Mouse (Mus musculus) spleen, adult 2 months (tissue): ENCODE data around the gene Gm49337.

ENCODE experiments used
- CTCF ChIP-seq: fragments of 200-500 bp; IDR thresholded peaks from 2 replicates; pipeline ENCODE4 v1.5.1; 2011; ENCODE audit warnings: mild to moderate bottlenecking, inconsistent platforms; ENCODE audit not compliant: insufficient read depth, insufficient read length, insufficient replicate concordance; ENCODE audit errors: extremely low read depth
- POLR2A ChIP-seq: fragments of 200-500 bp; IDR thresholded peaks from 2 replicates; pipeline ENCODE4 v1.6.1; 2011; ENCODE audit warnings: low read depth, low read length, inconsistent platforms

DNA sequence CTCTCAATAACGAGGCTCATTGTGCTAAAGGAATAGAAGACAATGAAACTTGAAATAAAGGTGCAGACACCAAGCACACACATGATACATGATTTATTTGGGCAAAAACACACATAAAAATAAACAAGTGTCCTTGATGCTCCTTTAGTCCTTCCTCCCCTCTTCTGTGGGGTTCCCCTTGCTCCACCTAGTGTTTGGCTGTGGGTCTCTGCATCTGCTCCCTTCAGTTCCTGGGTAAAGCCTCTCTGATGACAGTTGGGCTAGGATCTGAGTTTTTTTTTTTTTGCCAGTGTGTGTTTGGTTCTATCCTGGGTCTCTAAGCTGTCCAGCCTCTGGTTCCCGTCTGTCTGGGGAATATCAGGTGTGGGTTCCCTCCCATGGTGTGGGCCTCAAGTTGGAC is 109.0 kb downstream of the Gm49337 start:
- TF ChIP-seq CTCF (no peak), POLR2A (no peak)
